Mouse (Mus musculus) adrenal gland, postnatal 14 days (tissue): ENCODE data around the gene Gm45783. TPM values are rescaled to one million over a fixed set of nuclear protein-coding genes. Genes with fewer than 3 reads are reported as not detected.
"Not testable (repeated sequence)": the region's sequence is repeated elsewhere in the genome, so short reads cannot be mapped to it uniquely, and the experiment has no call there.

ENCODE experiments used
- DNase-seq: peaks from one replicate; pipeline ENCODE4 v3.0.0; 2021; ENCODE audit warnings: mixed read lengths
- long read RNA-seq, 2 experiments: library from polyadenylated mRNA; stranded (forward); transcript quantifications; one replicate each; pipeline ENCODE4 v2.0.0; 2021
- microRNA-seq, 2 experiments: library from miRNA; unstranded; fragments of <30 nt; microRNA quantifications; one replicate each; pipeline ENCODE4 v1.2.0; 2021
- total RNA-seq: library from RNA; stranded (reverse); gene quantifications from 2 replicates; pipeline ENCODE4 v1.2.3, GENCODE M21; 2021

Gene Gm45783
- 1.3 TPM in 1 of 2 replicates, not detected in the other for total RNA-seq
- long read RNA-seq, experiment 1, partial matches to known transcripts = 0 of 1 reads
- long read RNA-seq, experiment 1, other reads (novel, unspliced or antisense) = 1 of 1 reads
- long read RNA-seq, experiment 2 = 0 reads

DNA sequence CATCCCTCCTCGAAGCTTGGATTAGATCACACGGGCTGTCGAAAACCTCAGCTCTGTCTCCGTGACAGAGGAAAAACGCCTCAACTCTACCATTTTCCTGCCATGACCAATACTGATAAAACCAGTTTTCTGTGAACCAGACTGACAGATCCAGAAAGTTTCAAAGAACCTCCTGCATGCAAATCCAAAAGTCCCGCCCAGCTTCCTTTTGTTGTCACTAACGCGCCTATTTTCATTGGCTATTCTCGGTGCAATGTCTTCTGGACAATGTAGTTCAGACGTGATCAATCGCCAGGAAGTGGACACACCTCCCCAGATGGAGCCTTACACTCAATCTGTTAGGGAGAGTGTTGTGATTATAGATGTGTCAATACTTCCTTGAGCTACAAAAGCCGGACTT, at the start of gene Gm45783:
TSS of gene Gm45783 (minus strand) at position 143 of the 400 bp plus-strand sequence.
- DNase-seq = peak; percentile 19

DNA sequence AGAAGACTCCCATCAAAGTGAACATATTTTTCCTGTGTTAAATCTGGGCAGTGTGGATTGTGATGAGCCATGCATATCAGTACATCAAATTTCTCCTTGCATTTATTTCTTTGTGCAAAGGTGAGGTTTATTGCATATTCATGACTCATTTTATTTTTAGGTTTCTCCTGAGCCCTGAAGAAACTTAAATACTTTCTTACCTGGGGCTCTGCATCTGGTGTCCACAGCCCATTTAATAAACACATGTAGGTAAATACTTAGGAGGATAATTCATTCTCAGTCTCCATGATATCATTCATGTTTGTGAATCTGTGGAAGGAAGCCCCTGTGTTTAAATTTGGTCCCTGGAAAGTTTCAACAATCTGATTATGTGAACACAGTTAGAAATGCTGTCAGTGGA, 25.2 kb upstream of the Gm45783 start, which contains the start of gene Vmn2r31:
TSS of gene Vmn2r31 (minus strand) at position 101 of the 400 bp plus-strand sequence.
- DNase-seq = not testable (repeated sequence)

DNA sequence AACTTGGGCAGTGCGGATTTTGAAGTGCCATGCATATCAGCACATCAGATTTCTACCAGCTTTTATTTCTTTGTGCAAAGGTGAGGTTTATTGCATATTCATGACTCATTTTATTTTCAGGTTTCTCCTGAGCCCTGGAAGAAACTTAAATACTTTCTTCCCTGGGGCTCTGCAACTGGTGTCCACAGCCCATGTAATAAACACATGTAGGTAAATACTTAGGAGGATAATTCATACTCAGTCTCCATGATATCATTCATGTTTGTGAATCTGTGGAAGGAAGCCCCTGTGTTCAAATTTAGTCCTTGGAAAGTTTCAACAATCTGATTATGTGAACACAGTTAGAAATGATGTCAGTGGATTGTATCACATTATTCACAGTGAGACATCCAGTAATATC, 36.9 kb downstream of the Gm45783 start, which contains the start of gene Vmn2r30:
TSS of gene Vmn2r30 (minus strand) at position 101 of the 400 bp plus-strand sequence.
- DNase-seq = not testable (repeated sequence)

DNA sequence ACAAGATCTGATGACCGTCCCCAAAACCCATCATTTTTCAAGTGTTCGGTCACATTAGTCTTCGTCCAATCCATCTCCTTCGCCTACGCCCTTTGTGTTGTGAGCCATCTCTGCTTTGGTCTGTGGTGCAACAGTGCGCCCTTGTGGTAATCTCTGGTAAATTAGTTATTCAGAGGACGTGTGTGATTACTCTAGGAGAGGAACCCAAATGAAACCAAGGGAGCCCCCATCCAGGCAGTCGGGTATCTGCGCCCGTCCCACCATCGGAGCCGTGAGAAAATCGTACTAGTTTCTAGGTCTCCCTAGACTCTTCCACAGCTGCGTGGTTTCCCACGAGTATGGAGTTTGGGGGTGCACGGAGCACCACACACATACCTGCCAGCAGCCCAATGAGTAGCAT, 78.8 kb downstream of the Gm45783 start:
- DNase-seq = peak; percentile 65

Small RNAs within 50 kb of the gene (microRNA-seq; reads per million reads assigned to microRNA genes)
- 1.3 to 3.0 reads per million in 2 experiments for gene Mir5620

Other genes with a start within 250 kb of the Gm45783 start
- gene Zfp773, start 237.8 kb downstream of the Gm45783 start, total RNA-seq = 0.41 and 1.0 TPM in 2 replicates
- gene Zfp418, start 203.2 kb downstream of the Gm45783 start, total RNA-seq = 2.1 and 2.7 TPM in 2 replicates
- 3.2 TPM in 2 replicates for gene Zfp772, start 164.6 kb downstream of the Gm45783 start, total RNA-seq
- 0.22 TPM in 1 of 2 replicates, not detected in the other for gene Vmn2r29, start 127.2 kb downstream of the Gm45783 start, total RNA-seq
- 2.9 and 3.8 TPM in 2 replicates for gene Gm45844, start 96.3 kb downstream of the Gm45783 start, total RNA-seq
- gene Clcn4, start 73.7 kb downstream of the Gm45783 start, total RNA-seq = 49.8 and 50.7 TPM in 2 replicates
- 0.15 and 0.19 TPM in 2 replicates for gene Vmn2r30, start 37.0 kb downstream of the Gm45783 start, total RNA-seq
- gene Vmn2r31, start 25.1 kb upstream of the Gm45783 start, total RNA-seq = not detected in 2 replicates
- not detected in 2 replicates for gene Vmn2r32, start 105.4 kb upstream of the Gm45783 start, total RNA-seq
- gene Vmn2r33, start 192.2 kb upstream of the Gm45783 start, total RNA-seq = not detected in 2 replicates